Mouse (Mus musculus): ENCODE data around the gene G6pc. TPM values are rescaled to one million over a fixed set of nuclear protein-coding genes. Genes with fewer than 3 reads are reported as not detected.
"Not testable (repeated sequence)": the region's sequence is repeated elsewhere in the genome, so short reads cannot be mapped to it uniquely, and the experiment has no call there.

Gene G6pc
- polyA plus RNA-seq, 1 experiment from 2014 or later, result not detected

DNA sequence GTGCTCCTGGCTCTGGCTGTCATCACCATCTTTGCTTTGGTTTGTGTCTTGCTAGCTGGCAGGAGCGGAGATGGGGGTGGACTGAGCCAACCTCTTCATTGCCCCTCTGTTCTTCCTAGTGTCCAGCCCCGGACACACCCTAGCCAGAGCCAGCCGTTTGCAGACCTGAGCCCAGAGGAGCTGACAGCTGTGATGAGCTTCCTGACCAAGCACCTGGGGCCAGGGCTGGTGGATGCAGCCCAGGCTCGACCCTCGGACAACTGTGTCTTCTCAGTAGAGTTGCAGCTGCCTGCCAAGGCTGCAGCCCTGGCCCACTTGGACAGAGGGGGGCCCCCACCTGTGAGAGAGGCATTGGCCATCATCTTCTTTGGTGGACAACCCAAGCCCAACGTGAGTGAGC, 36.4 kb upstream of the G6pc start:
- H3K4me1 ChIP-seq (ENCODE audit: control insufficient read depth, insufficient read depth, low read length); H3K27ac ChIP-seq (ENCODE audit: low read depth, low read length); H3K36me3 ChIP-seq (ENCODE audit: control insufficient read depth, insufficient read depth, low read length); H3K9ac ChIP-seq (ENCODE audit: low read depth, low read length); H3K9me3 ChIP-seq (replicated peaks; ENCODE audit: control insufficient read depth, low read length); H3K27me3 ChIP-seq (ENCODE audit: control insufficient read depth, insufficient read depth, low read length); H3K4me3 ChIP-seq (ENCODE audit: low read depth, low read length); H3K4me2 ChIP-seq: not testable (repeated sequence)
- ATAC-seq (replicated peaks; ENCODE audit: insufficient number of reproducible peaks, low FRiP score, low TSS enrichment), result 0 out of 2 replicates have a peak, but pooled peaks have one; percentile 29
- WGBS (ENCODE audit: insufficient replicate concordance), result 73% methylated on average over 6 of the region's 6 CpGs

DNA sequence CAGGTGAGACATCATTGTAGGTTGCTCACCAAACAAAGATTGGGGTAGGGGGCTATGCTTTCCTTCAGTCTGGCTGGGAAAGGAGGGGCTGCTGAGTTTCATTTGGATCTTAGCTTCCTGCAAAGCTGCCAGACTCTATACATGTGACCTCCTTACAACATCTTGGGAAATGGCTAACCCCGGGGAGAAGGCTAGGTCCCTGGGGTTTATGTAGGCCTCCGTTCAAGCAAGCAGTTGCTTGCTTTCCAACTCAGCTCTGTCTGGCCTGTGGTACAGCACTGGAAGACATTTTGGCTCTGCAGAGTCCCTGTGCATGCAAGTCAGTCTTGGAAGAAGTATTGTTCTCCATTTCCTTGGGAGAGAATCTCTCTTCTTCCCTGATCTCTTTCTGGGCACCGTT, 34.8 kb upstream of the G6pc start:
- H3K36me3 ChIP-seq (ENCODE audit: control insufficient read depth, insufficient read depth, low read length), result no peaks in the 10 kb centered on the region
- H3K27me3 ChIP-seq (ENCODE audit: control insufficient read depth, insufficient read depth, low read length), result no peaks in the 10 kb centered on the region
- H3K9ac ChIP-seq (ENCODE audit: low read depth, low read length), result no peak overlapping the region
- H3K27ac ChIP-seq (ENCODE audit: low read depth, low read length), result no peak overlapping the region
- ATAC-seq (replicated peaks; ENCODE audit: insufficient number of reproducible peaks, low FRiP score, low TSS enrichment), result no peak
- H3K4me2 ChIP-seq, result no peak overlapping the region
- peaks cover 8% of the 10 kb centered on the region; the same call in 1 of the 2 replicates for H3K4me1 ChIP-seq (ENCODE audit: control insufficient read depth, insufficient read depth, low read length)
- H3K4me3 ChIP-seq (ENCODE audit: low read depth, low read length), result no peak overlapping the region
- 79% methylated on average over 3 of the region's 3 CpGs for WGBS (ENCODE audit: insufficient replicate concordance)
- H3K9me3 ChIP-seq (replicated peaks; ENCODE audit: control insufficient read depth, low read length), result no peaks in the 10 kb centered on the region

DNA sequence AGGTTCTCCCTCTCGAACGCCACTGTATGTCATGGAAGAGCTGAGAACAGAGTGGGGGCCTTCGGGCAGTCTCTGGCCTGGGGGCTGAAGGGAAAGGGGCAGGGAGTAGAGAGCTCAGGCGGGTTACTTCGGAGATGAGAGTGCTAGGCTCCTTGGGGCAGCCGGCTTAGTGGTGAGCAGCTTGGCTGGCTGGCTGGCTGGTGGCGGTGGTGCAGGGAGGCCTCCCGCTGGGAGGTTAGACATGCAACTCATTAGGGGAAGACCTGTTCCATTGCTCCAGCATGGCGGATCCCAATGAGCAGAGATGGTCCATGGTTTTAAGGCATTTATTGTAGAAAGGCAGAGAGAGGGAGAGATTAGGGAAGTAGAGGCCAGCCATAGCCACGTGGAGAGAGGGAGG, 33.3 kb upstream of the G6pc start:
- Histone ChIP-seq H3K9ac (ENCODE audit: low read depth, low read length) (no peak overlapping the region), H3K4me3 (ENCODE audit: low read depth, low read length) (no peak overlapping the region), H3K4me2 (no peak overlapping the region)

DNA sequence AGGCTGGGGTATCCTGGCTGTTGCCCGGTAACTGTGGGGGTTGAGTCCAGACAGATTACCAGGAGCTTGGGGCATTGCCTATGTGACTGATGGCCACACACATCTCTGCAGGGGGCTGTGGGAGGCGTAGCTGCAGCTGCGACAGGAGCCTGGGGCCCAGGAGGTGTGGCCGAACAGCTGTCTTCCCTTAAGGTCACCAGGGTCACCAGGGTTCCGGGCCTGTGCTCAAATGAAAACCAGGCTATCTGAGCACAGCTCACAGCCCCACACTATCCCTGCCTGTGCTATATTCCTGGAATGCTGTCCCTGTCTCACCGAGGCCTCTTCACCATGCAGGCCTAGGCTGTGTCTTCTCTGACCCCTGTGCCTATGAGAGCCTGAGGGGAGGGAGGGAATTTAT, 32.8 kb upstream of the G6pc start:
- Histone ChIP-seq H3K27me3 (ENCODE audit: control insufficient read depth, insufficient read depth, low read length) (no peaks in the 10 kb centered on the region), H3K4me2 (no peak overlapping the region), H3K36me3 (ENCODE audit: control insufficient read depth, insufficient read depth, low read length) (no peaks in the 10 kb centered on the region), H3K4me1 (ENCODE audit: control insufficient read depth, insufficient read depth, low read length) (peaks cover 14% of the 10 kb centered on the region), H3K27ac (ENCODE audit: low read depth, low read length) (no peak overlapping the region), H3K9me3 (replicated peaks; ENCODE audit: control insufficient read depth, low read length) (no peaks in the 10 kb centered on the region), H3K9ac (ENCODE audit: low read depth, low read length) (no peak overlapping the region), H3K4me3 (ENCODE audit: low read depth, low read length) (no peak overlapping the region)
- 13% methylated on average over 6 of the region's 6 CpGs for WGBS (ENCODE audit: insufficient replicate concordance)
- ATAC-seq (replicated peaks; ENCODE audit: insufficient number of reproducible peaks, low FRiP score, low TSS enrichment), result no peak

More for the DNA sequence above, 33.3 kb upstream of the G6pc start:
- no peaks in the 10 kb centered on the region for H3K27me3 ChIP-seq (ENCODE audit: control insufficient read depth, insufficient read depth, low read length)
- no peaks in the 10 kb centered on the region for H3K9me3 ChIP-seq (replicated peaks; ENCODE audit: control insufficient read depth, low read length)
- peaks cover 14% of the 10 kb centered on the region for H3K4me1 ChIP-seq (ENCODE audit: control insufficient read depth, insufficient read depth, low read length)
- 46% methylated on average over 10 of the region's 10 CpGs for WGBS (ENCODE audit: insufficient replicate concordance)
- no peaks in the 10 kb centered on the region for H3K36me3 ChIP-seq (ENCODE audit: control insufficient read depth, insufficient read depth, low read length)
- no peak for ATAC-seq (replicated peaks; ENCODE audit: insufficient number of reproducible peaks, low FRiP score, low TSS enrichment)
- no peak overlapping the region for H3K27ac ChIP-seq (ENCODE audit: low read depth, low read length)

DNA sequence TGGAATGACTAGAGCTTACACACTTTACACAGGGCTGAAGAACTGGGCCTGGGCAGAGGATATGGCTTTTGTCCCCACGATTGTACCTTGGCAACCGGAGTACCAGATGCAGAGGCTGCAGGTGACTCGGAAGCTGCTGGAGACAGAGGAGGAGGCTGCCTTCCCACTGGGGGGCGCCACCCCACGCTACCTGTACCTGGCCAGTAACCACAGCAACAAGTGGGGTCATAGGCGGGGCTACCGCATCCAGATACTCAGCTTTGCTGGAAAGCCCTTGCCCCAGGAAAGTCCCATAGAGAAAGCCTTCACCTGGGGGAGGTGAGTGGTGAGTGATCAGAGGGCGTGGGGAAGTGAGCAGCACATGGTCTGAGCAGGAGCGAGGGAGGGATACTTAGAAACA, 31.7 kb upstream of the G6pc start:
- no peaks in the 10 kb centered on the region for H3K36me3 ChIP-seq (ENCODE audit: control insufficient read depth, insufficient read depth, low read length)
- peaks cover 12% of the 10 kb centered on the region for H3K4me1 ChIP-seq (ENCODE audit: control insufficient read depth, insufficient read depth, low read length)
- 81% methylated on average over 9 of the region's 9 CpGs for WGBS (ENCODE audit: insufficient replicate concordance)
- no peak overlapping the region for H3K4me2 ChIP-seq
- no peak for ATAC-seq (replicated peaks; ENCODE audit: insufficient number of reproducible peaks, low FRiP score, low TSS enrichment)
- no peak overlapping the region for H3K4me3 ChIP-seq (ENCODE audit: low read depth, low read length)
- no peak overlapping the region for H3K9ac ChIP-seq (ENCODE audit: low read depth, low read length)
- H3K27me3 ChIP-seq (ENCODE audit: control insufficient read depth, insufficient read depth, low read length), result no peaks in the 10 kb centered on the region
- no peaks in the 10 kb centered on the region for H3K9me3 ChIP-seq (replicated peaks; ENCODE audit: control insufficient read depth, low read length)
- H3K27ac ChIP-seq (ENCODE audit: low read depth, low read length), result no peak overlapping the region

DNA sequence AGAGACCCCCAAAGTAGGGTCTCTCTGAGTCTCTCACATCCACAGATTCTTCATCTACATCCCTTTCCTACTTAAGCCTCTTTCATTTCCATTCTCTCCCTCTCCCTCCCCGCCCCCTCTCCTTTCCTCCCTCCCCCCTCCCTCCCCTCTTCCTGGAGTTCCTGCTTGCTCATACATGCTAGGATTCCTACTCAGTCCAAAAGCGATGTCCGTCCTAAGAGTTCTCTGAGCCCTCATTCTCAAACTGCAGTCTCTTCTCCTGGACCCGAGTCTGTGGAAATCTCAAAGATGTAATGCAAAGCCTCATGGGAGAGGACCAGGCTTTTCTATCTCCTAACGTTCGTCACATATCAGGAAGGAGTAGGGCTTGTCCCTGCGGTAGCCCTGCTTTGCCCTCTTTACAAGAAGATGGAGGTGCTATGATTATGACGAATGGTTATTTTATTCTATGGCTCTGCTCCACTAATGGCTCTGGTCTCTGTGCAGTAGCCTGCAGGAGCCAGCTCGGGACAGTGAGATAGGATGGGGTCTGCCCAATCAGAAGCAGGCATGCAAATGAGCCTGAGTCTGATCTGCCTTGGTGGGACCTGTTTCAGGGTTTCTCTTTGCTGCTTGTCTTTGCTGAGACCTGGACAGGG, 29.1 kb upstream of the G6pc start:
- H3K27ac ChIP-seq (ENCODE audit: low read depth, low read length), result peak overlapping the region; percentile 62
- no peaks in the 10 kb centered on the region for H3K27me3 ChIP-seq (ENCODE audit: control insufficient read depth, insufficient read depth, low read length)
- H3K36me3 ChIP-seq (ENCODE audit: control insufficient read depth, insufficient read depth, low read length), result no peaks in the 10 kb centered on the region
- H3K4me2 ChIP-seq, result peak overlapping the region; percentile 69
- H3K4me1 ChIP-seq (ENCODE audit: control insufficient read depth, insufficient read depth, low read length), result peaks cover 11% of the 10 kb centered on the region
- peak overlapping the region; percentile 38 for H3K4me3 ChIP-seq (ENCODE audit: low read depth, low read length)
- WGBS (ENCODE audit: insufficient replicate concordance), result 3% methylated on average over 9 of the region's 9 CpGs
- peak overlapping the region; percentile 23; the same call in 1 of the 2 replicates for H3K9ac ChIP-seq (ENCODE audit: low read depth, low read length)
- peak; percentile 76; the same call in 1 of the 2 replicates for ATAC-seq (replicated peaks; ENCODE audit: insufficient number of reproducible peaks, low FRiP score, low TSS enrichment)
- H3K9me3 ChIP-seq (replicated peaks; ENCODE audit: control insufficient read depth, low read length), result no peaks in the 10 kb centered on the region

DNA sequence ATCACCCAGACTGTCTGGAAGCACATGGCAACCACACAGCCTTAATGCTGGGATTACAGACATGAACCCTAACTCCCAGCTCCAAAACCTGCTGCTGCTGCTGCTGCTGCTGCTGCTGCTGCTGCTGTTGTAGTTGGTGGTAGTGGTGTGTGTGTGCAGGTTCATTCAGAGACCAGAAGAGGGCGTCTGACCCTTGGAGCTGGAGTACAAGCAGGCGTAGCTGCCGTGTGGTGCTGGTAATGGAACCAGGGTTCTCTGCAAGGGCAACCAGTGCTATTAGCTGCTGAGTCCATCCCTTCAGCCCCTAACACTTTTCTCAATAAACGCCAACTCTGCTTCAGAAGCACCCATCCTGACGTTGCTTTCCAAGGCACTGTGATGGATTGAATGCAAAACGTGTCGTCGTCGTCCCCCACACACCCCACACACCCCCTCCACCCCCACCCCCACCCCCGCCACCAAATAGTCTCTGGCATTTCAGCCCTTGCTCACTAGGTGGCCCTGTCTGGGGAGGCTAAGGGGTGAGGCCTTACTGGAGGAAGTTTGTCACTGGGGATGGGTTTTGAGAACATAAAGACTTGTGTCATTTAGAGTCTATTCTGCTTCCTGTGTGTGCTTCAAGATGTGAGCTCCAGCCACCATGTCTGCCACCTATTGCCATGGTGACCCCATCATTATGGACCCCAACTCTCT, 20.1 kb upstream of the G6pc start:
- H3K27me3 ChIP-seq (ENCODE audit: control insufficient read depth, insufficient read depth, low read length), result no peaks in the 10 kb centered on the region
- H3K27ac ChIP-seq (ENCODE audit: low read depth, low read length), result no peak overlapping the region
- no peaks in the 10 kb centered on the region for H3K9me3 ChIP-seq (replicated peaks; ENCODE audit: control insufficient read depth, low read length)
- WGBS (ENCODE audit: insufficient replicate concordance), result 58% methylated on average over 10 of the region's 10 CpGs
- H3K9ac ChIP-seq (ENCODE audit: low read depth, low read length), result no peak overlapping the region
- 0 out of 2 replicates have a peak, but pooled peaks cover 2% of the 10 kb centered on the region for H3K4me1 ChIP-seq (ENCODE audit: control insufficient read depth, insufficient read depth, low read length)
- no peaks in the 10 kb centered on the region for H3K36me3 ChIP-seq (ENCODE audit: control insufficient read depth, insufficient read depth, low read length)
- H3K4me2 ChIP-seq, result no peak overlapping the region
- H3K4me3 ChIP-seq (ENCODE audit: low read depth, low read length), result no peak overlapping the region
- no peak for ATAC-seq (replicated peaks; ENCODE audit: insufficient number of reproducible peaks, low FRiP score, low TSS enrichment)

DNA sequence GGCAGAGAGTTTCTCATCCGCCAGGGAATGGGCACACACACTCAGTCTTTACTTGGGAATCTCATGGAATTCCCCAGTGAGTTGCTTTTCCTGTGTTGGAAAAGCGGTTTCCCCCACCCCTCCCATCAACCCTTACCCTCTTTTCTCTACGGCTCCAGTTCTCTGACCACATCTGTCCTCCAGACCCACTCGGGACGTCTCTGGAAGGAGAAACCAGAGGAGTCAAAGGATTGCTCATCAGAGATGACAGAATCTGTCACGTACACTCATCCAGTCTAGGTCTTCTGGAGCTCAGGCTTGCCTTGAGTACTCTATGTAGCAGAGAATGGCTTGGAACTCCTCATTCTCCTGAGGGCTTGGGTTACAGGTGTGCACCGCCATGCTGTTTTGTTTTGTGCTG, 18.6 kb upstream of the G6pc start:
- H3K9ac ChIP-seq (ENCODE audit: low read depth, low read length), result no peak overlapping the region

More for the DNA sequence above, 18.6 kb upstream of the G6pc start:
- Histone ChIP-seq H3K4me3 (ENCODE audit: low read depth, low read length) (no peak overlapping the region), H3K27ac (ENCODE audit: low read depth, low read length) (no peak overlapping the region), H3K4me1 (ENCODE audit: control insufficient read depth, insufficient read depth, low read length) (0 out of 2 replicates have a peak, but pooled peaks cover 2% of the 10 kb centered on the region), H3K36me3 (ENCODE audit: control insufficient read depth, insufficient read depth, low read length) (no peaks in the 10 kb centered on the region), H3K9me3 (replicated peaks; ENCODE audit: control insufficient read depth, low read length) (no peaks in the 10 kb centered on the region), H3K4me2 (no peak overlapping the region), H3K27me3 (ENCODE audit: control insufficient read depth, insufficient read depth, low read length) (no peaks in the 10 kb centered on the region)
- 60% methylated on average over 7 of the region's 7 CpGs for WGBS (ENCODE audit: insufficient replicate concordance)
- no peak for ATAC-seq (replicated peaks; ENCODE audit: insufficient number of reproducible peaks, low FRiP score, low TSS enrichment)
